Mouse (Mus musculus) hematopoietic stem cell, adult 5-6 weeks (primary cell): ENCODE measurements around the gene Ubap1l. TPM values are rescaled to one million over a fixed set of nuclear protein-coding genes. Genes with fewer than 3 reads are reported as not detected.

ENCODE experiments used
- ATAC-seq, 2 experiments: fragments of 125-278 bp in 1 of 2; replicated peaks in 1 of 2; 2 replicates each; pipeline ENCODE4 v1.8.0; 2016 to 2017; ENCODE audit warnings: inconsistent platforms in 2 of 2, mild to moderate bottlenecking in 2 of 2, moderate number of reproducible peaks in 2 of 2, low read depth in 1 of 2, moderate TSS enrichment in 1 of 2; ENCODE audit not compliant: low FRiP score in 2 of 2, poor library complexity in 2 of 2, severe bottlenecking in 2 of 2, insufficient read depth in 1 of 2, low TSS enrichment in 1 of 2
- total RNA-seq: library from RNA; stranded (forward); fragments of 172-1452, 232-1000 nt; gene quantifications from 2 replicates; pipeline ENCODE4 v1.2.3, GENCODE M21; 2017

Ubap1l gene
- total RNA-seq, 1 experiment from 2014 or later: not detected

- no peak for ATAC-seq
Measured at GRCm38 (mm10) chr9:65358956-65359480, 1.8 kb upstream of the Ubap1l start.

- no peak for ATAC-seq
Measured at GRCm38 (mm10) chr9:65363684-65364083, 2.8 kb downstream of the Ubap1l start.

GRCm38 (mm10) chr9:65365721-65366120 lies 4.9 kb downstream of the Ubap1l start:
- no peak for ATAC-seq

- ATAC-seq: no peak
Measured at GRCm38 (mm10) chr9:65371756-65372155, 10.9 kb downstream of the Ubap1l start.

- ATAC-seq: no peak
Measured at GRCm38 (mm10) chr9:65372449-65372848, 11.6 kb downstream of the Ubap1l start.

GRCm38 (mm10) chr9:65374468-65375162 lies 13.8 kb downstream of the Ubap1l start:
- no peak for ATAC-seq

GRCm38 (mm10) chr9:65375163-65375934 lies 14.5 kb downstream of the Ubap1l start:
- ATAC-seq: no peak

- ATAC-seq: no peak
Measured at GRCm38 (mm10) chr9:65381017-65381590, 20.3 kb downstream of the Ubap1l start.

- ATAC-seq: no peak
Measured at GRCm38 (mm10) chr9:65382031-65382750, 21.4 kb downstream of the Ubap1l start.

- no peak for ATAC-seq
Measured at GRCm38 (mm10) chr9:65382751-65383097, 21.9 kb downstream of the Ubap1l start.

GRCm38 (mm10) chr9:65384276-65384675 lies 23.4 kb downstream of the Ubap1l start:
- ATAC-seq: no peak

- no peak for ATAC-seq
Measured at GRCm38 (mm10) chr9:65386373-65387140, 25.7 kb downstream of the Ubap1l start.

GRCm38 (mm10) chr9:65390752-65391612 lies 30.1 kb downstream of the Ubap1l start:
- ATAC-seq: peak; percentile 55 to 70; a peak in 3 of 4 replicates

GRCm38 (mm10) chr9:65391613-65391964 lies 30.7 kb downstream of the Ubap1l start, which contains the start of gene Kbtbd13:
Kbtbd13 (minus strand) TSS chr9:65391652.
- no peak for ATAC-seq

- ATAC-seq: peak; percentile 65 to 74; a peak in 3 of 4 replicates
Measured at GRCm38 (mm10) chr9:65392638-65393364, 32.0 kb downstream of the Ubap1l start.

GRCm38 (mm10) chr9:65393606-65394005 lies 32.8 kb downstream of the Ubap1l start:
- no peak for ATAC-seq
